Mouse (Mus musculus): ENCODE results near the gene Gm28048. TPM values are rescaled to one million over a fixed set of nuclear protein-coding genes. Genes with fewer than 3 reads are reported as not detected.

Gm28048 gene
- polyA plus RNA-seq, 1 experiment from 2014 or later = 31.7 TPM

DNA sequence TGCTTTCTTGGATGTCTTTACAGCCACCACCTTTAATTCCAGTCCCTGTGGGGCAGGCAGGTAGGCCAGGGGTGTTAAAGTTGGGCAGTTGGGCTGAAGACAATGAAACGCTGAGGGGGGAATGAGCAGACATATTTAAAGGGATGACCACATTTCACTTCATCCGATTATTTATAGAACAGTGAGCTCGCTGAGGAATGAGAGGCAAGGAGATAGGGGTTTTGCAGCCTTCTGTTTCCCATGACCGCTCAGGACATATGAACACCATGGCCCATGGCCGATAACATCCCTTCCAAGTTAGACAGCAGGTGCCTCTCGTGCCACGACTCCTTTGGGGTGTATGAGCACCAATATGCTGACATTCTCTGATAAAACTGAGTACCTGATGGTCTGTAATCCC lies 70.1 kb downstream of the Gm28048 start:
- no peak overlapping the region for H3K4me3 ChIP-seq (ENCODE audit: inconsistent target)
- no peak overlapping the region for H3K27ac ChIP-seq
- WGBS (ENCODE audit: missing documents) = 95% methylated on average over 7 of the region's 7 CpGs
- no peaks in the 10 kb centered on the region for H3K36me3 ChIP-seq (ENCODE audit: inconsistent target)
- H3K79me2 ChIP-seq (ENCODE audit: inconsistent target) = no peaks in the 10 kb centered on the region

GRCm38 (mm10) chr11:22906453-22906865 lies 75.4 kb downstream of the Gm28048 start:
- Histone ChIP-seq H3K79me2 (ENCODE audit: inconsistent target) (no peaks in the 10 kb centered on the region), H3K36me3 (ENCODE audit: inconsistent target) (no peaks in the 10 kb centered on the region), H3K4me3 (ENCODE audit: inconsistent target) (no peak overlapping the region), H3K27ac (no peak overlapping the region)

DNA sequence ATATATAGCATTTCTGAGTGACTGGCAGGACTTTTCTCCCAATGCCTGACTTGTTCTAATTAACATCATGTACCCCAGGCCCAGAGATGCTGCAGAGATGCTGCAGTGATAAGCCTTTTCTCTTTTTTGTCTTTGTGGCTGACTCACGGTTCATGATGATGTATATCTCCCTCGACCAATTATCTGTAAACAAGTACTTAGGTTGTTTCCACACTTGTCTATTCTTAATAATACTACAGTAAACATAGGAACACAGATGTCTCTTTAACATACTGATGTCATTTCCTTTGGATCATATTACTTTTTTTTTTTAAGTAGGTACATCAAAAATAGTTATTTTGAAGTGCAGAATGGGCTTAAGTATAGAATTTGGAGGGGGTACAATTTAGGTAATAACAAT lies 79.0 kb downstream of the Gm28048 start:
- Histone ChIP-seq H3K27ac (no peak overlapping the region), H3K36me3 (ENCODE audit: inconsistent target) (no peaks in the 10 kb centered on the region), H3K4me3 (ENCODE audit: inconsistent target) (no peak overlapping the region), H3K79me2 (ENCODE audit: inconsistent target) (no peaks in the 10 kb centered on the region)
- 94% methylated on average over 2 of the region's 2 CpGs for whole genome bisulfite sequencing (ENCODE audit: missing documents)

GRCm38 (mm10) chr11:22900041-22900440 lies 81.8 kb downstream of the Gm28048 start:
- Histone ChIP-seq H3K36me3 (ENCODE audit: inconsistent target) (no peaks in the 10 kb centered on the region), H3K79me2 (ENCODE audit: inconsistent target) (no peaks in the 10 kb centered on the region), H3K27ac (no peak overlapping the region), H3K4me3 (ENCODE audit: inconsistent target) (no peak overlapping the region)
- WGBS (ENCODE audit: missing documents) = 57% methylated on average over 3 of the region's 3 CpGs

GRCm38 (mm10) chr11:22897642-22898041 lies 84.2 kb downstream of the Gm28048 start:
- no peak overlapping the region for H3K27ac ChIP-seq
- 74% methylated on average over 4 of the region's 4 CpGs for WGBS (ENCODE audit: missing documents)
- H3K36me3 ChIP-seq (ENCODE audit: inconsistent target) = no peaks in the 10 kb centered on the region
- no peaks in the 10 kb centered on the region for H3K79me2 ChIP-seq (ENCODE audit: inconsistent target)
- no peak overlapping the region for H3K4me3 ChIP-seq (ENCODE audit: inconsistent target)

DNA sequence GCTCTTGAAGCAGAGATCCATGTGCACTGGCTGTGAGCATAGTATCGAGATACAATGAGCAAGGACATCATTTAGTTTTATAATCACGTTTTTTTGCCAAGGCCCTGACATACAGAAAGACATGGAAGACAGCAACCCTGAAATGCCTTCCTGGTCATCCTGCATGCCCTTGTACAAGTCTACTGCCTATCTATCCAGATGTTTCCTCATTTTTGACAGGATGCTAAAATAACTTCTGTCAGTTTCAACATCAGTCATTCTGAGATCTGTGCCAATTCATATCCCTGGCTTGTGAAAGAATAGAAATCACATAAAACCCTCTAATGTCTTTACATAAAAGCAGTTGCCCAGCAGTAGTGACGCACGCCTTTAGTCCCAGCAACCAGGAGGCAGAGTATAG lies 84.8 kb downstream of the Gm28048 start:
- H3K4me3 ChIP-seq (ENCODE audit: inconsistent target) = no peak overlapping the region
- 59% methylated on average over 4 of the region's 4 CpGs for WGBS (ENCODE audit: missing documents)
- no peaks in the 10 kb centered on the region for H3K36me3 ChIP-seq (ENCODE audit: inconsistent target)
- no peaks in the 10 kb centered on the region for H3K79me2 ChIP-seq (ENCODE audit: inconsistent target)
- H3K27ac ChIP-seq = no peak overlapping the region

DNA sequence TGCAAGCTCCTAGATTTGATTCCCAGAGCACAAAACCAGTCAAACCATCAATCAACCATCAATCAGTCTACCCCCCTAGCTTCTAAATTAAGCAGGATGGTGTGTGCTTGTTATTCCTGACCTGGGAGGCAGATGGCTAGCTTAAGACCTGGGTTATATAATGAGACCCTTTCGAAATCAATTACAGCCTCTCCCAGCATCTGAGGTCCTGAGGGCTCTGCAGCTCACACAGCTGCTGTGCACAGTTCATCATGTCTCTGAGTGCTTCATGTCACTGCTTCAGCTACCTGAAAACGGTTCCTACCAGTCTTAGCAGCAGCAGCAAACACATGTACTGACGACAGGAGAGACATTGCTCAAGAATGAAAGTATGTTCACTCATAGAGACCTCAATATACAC lies 88.8 kb downstream of the Gm28048 start:
- H3K4me3 ChIP-seq (ENCODE audit: inconsistent target) = no peak overlapping the region
- no peaks in the 10 kb centered on the region for H3K36me3 ChIP-seq (ENCODE audit: inconsistent target)
- no peaks in the 10 kb centered on the region for H3K79me2 ChIP-seq (ENCODE audit: inconsistent target)
- WGBS (ENCODE audit: missing documents) = 78% methylated on average over 3 of the region's 3 CpGs
- no peak overlapping the region for H3K27ac ChIP-seq

DNA sequence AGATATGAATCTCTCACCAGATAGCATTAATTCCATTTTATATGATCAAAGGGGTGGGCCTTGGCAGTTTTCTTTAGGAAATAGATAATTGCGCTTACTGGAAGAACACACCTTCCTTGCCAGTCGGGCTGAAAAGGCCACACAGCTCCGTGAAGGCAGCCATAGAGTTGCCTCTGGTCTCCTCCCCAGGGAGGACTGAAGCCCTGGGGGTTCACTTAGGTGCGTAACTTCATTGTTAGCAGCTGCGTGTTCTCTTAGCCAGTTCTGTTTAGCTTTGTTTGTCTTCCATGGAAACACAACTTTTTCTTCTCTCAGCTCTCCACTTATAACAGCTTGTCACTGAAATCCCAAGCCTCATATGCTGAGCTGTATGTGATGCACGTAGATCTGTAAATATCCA lies 89.4 kb downstream of the Gm28048 start:
- Histone ChIP-seq H3K36me3 (ENCODE audit: inconsistent target) (no peaks in the 10 kb centered on the region), H3K27ac (no peak overlapping the region), H3K4me3 (ENCODE audit: inconsistent target) (no peak overlapping the region), H3K79me2 (ENCODE audit: inconsistent target) (no peaks in the 10 kb centered on the region)
- WGBS (ENCODE audit: missing documents) = 90% methylated on average over 6 of the region's 6 CpGs

DNA sequence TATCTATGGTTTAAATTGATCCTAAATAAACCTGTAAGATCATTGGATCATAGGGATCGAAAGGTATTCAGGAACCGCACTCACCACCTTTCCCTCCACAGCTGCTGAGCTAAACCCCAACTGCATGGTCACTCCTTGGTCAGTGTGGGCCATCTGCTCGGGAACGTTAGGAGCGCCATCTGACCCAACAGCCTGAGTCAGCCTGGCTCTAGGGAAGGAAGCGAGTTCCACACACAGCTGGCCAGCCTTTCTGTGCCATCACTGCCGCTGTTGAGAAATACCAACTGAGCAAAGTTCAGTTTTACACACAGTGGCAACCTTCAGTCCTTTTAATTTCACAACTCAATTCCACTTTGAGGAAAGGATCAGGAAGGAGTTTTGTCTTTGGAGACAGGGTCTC lies 90.0 kb downstream of the Gm28048 start:
- no peaks in the 10 kb centered on the region for H3K36me3 ChIP-seq (ENCODE audit: inconsistent target)
- WGBS (ENCODE audit: missing documents) = 17% methylated on average over 7 of the region's 7 CpGs
- H3K27ac ChIP-seq = no peak overlapping the region
- H3K79me2 ChIP-seq (ENCODE audit: inconsistent target) = no peaks in the 10 kb centered on the region
- H3K4me3 ChIP-seq (ENCODE audit: inconsistent target) = no peak overlapping the region

- Histone ChIP-seq H3K79me2 (ENCODE audit: inconsistent target) (no peaks in the 10 kb centered on the region), H3K27ac (no peak overlapping the region), H3K36me3 (ENCODE audit: inconsistent target) (no peaks in the 10 kb centered on the region), H3K4me3 (ENCODE audit: inconsistent target) (no peak overlapping the region)
- 53% methylated on average over 9 of the region's 9 CpGs for WGBS (ENCODE audit: missing documents)
Measured at GRCm38 (mm10) chr11:22891242-22891641, 90.6 kb downstream of the Gm28048 start.

DNA sequence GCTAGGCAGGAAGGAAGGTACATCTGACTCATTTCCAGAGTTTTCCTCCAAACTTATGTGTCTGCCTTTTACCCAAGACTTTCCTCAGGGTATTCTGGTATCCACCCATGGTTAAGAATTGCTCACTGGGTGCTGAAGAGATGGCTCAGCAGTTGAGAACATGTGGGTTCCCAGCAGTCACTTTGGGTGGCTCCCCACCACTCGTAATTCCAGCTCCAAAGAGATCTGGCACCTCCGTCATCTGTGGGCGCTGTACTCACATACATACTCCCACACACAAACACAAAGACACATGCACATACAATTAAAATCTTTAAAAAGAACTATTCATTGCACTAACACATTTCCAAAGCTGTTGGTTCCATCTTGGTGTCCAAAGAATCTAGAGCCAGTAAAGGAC lies 92.7 kb downstream of the Gm28048 start:
- Histone ChIP-seq H3K79me2 (ENCODE audit: inconsistent target) (no peaks in the 10 kb centered on the region), H3K4me3 (ENCODE audit: inconsistent target) (no peak overlapping the region), H3K36me3 (ENCODE audit: inconsistent target) (no peaks in the 10 kb centered on the region), H3K27ac (no peak overlapping the region)
- WGBS (ENCODE audit: missing documents) = 100% methylated on average over 3 of the region's 3 CpGs

DNA sequence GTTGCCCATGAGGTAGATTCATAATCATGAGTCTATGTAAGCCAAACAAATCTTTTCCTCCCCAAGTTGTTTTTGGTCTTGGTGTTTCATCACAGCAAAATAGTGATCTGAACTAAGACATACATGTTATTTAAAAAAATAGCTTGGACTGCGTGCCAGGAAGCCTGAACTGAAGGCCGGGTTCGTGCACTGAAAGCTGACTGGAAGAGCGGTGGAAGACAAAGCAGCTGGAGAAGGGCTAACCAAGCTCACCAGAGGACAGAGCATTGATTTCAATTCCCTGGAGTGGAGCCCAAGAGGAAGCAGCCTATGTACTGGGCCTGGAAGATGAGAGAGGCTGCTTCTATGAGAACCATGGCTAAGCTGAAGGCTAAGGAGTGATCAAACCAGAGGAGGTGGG lies 94.9 kb downstream of the Gm28048 start:
- 100% methylated on average over 4 of the region's 4 CpGs for WGBS (ENCODE audit: missing documents)
- no peaks in the 10 kb centered on the region for H3K79me2 ChIP-seq (ENCODE audit: inconsistent target)
- no peak overlapping the region for H3K27ac ChIP-seq

GRCm38 (mm10) chr11:22885350-22885749 lies 96.5 kb downstream of the Gm28048 start:
- no peaks in the 10 kb centered on the region for H3K36me3 ChIP-seq (ENCODE audit: inconsistent target)
- no peak overlapping the region for H3K4me3 ChIP-seq (ENCODE audit: inconsistent target)
- H3K79me2 ChIP-seq (ENCODE audit: inconsistent target) = no peaks in the 10 kb centered on the region
- 100% methylated on average over 1 of the region's 1 CpGs for WGBS (ENCODE audit: missing documents)
- H3K27ac ChIP-seq = no peak overlapping the region

More for the DNA sequence above, 94.9 kb downstream of the Gm28048 start:
- Histone ChIP-seq H3K4me3 (ENCODE audit: inconsistent target) (no peak overlapping the region), H3K36me3 (ENCODE audit: inconsistent target) (no peaks in the 10 kb centered on the region)

DNA sequence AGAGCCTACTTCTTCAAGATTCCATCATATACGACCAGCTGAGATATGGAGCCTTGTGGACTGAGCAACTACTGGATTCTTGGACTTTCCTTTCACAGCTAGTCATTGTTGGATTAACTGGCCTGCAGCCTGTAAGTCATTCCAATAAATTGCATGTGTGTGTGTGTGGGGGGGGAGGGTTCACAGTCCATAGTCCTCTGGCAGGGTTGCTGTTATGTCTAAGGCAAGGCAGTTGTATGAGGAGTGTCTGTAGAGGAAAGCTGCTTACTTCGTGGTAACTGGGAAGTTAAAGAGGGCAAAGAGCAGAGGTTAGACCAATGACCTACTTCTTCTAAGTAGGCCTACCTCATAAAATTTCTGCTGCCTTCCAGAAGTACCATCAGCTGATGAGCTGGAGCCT lies 98.2 kb downstream of the Gm28048 start:
- Histone ChIP-seq H3K36me3 (ENCODE audit: inconsistent target) (no peaks in the 10 kb centered on the region), H3K4me3 (ENCODE audit: inconsistent target) (no peak overlapping the region), H3K79me2 (ENCODE audit: inconsistent target) (no peaks in the 10 kb centered on the region), H3K27ac (no peak overlapping the region)
- WGBS (ENCODE audit: missing documents) = 93% methylated on average over 2 of the region's 2 CpGs

- Histone ChIP-seq H3K36me3 (ENCODE audit: inconsistent target) (no peaks in the 10 kb centered on the region), H3K27ac (no peak overlapping the region), H3K4me3 (ENCODE audit: inconsistent target) (no peak overlapping the region), H3K79me2 (ENCODE audit: inconsistent target) (no peaks in the 10 kb centered on the region)
Measured at GRCm38 (mm10) chr11:22882926-22883325, 99.0 kb downstream of the Gm28048 start.

GRCm38 (mm10) chr11:22880383-22881172 lies 101.3 kb downstream of the Gm28048 start:
- 97% methylated on average over 3 of the region's 3 CpGs for WGBS (ENCODE audit: missing documents)
- Histone ChIP-seq H3K79me2 (ENCODE audit: inconsistent target) (no peaks in the 10 kb centered on the region), H3K27ac (no peak overlapping the region), H3K4me3 (ENCODE audit: inconsistent target) (no peak overlapping the region), H3K36me3 (ENCODE audit: inconsistent target) (no peaks in the 10 kb centered on the region)

Measured in macrophage (primary cell).